Mouse (Mus musculus) intestine, embryonic 15.5 days (tissue): Measurements from ENCODE around the gene Nup210. TPM values are rescaled to one million over a fixed set of nuclear protein-coding genes. Genes with fewer than 3 reads are reported as not detected.

Source experiments
- ATAC-seq: fragments of 200-750 bp; cut with Nextera tagmentation; 2 replicates; pipeline ENCODE4 v1.8.0; 2017; ENCODE audit warnings: moderate TSS enrichment, moderate library complexity
- H3K27ac ChIP-seq: fragments of 300-500 bp; sonication (generic); 2 replicates; pipeline ENCODE4 v1.5.1; 2015; ENCODE audit warnings: mild to moderate bottlenecking, inconsistent platforms
- H3K27me3 ChIP-seq: fragments of 300-500 bp; sonication (generic); replicated peaks from 2 replicates; pipeline ENCODE4 v1.6.1; 2015; ENCODE audit warnings: inconsistent platforms
- H3K36me3 ChIP-seq: fragments of 300-500 bp; sonication (generic); 2 replicates; pipeline ENCODE4 v1.6.1; 2015; ENCODE audit warnings: inconsistent platforms
- H3K4me1 ChIP-seq: fragments of 300-500 bp; sonication (generic); replicated peaks from 2 replicates; pipeline ENCODE4 v1.6.1; 2015; ENCODE audit warnings: inconsistent platforms
- H3K4me2 ChIP-seq: fragments of 300-500 bp; sonication (generic); replicated peaks from 2 replicates; pipeline ENCODE4 v1.6.1; 2015; ENCODE audit warnings: mild to moderate bottlenecking, inconsistent platforms
- H3K4me3 ChIP-seq: fragments of 300-500 bp; sonication (generic); replicated peaks from 2 replicates; pipeline ENCODE4 v1.5.1; 2015; ENCODE audit warnings: inconsistent platforms
- H3K9ac ChIP-seq: fragments of 300-500 bp; sonication (generic); 2 replicates; pipeline ENCODE4 v1.6.1; 2015; ENCODE audit warnings: inconsistent platforms
- H3K9me3 ChIP-seq: fragments of 300-500 bp; sonication (generic); 2 replicates; pipeline ENCODE4 v1.6.1; 2016; ENCODE audit warnings: inconsistent platforms
- WGBS: fragments of 180-500 bp; shearing (Covaris S2); methylation state at CpG from one replicate; pipeline ENCODE4 v1.1.7; 2015; 5-methylcytosine and 5-hydroxymethylcytosine counted together
- polyA plus RNA-seq: library from polyadenylated mRNA; unstranded; fragments of >200 nt; fragmentation: Nextera tagmentation; extraction: Ambion mirVana; gene quantifications from 2 replicates; pipeline ENCODE4 v1.2.1, GENCODE M21; 2015

The Nup210 gene
- polyA plus RNA-seq, 1 experiment from 2014 or later, result 18.2 TPM

DNA sequence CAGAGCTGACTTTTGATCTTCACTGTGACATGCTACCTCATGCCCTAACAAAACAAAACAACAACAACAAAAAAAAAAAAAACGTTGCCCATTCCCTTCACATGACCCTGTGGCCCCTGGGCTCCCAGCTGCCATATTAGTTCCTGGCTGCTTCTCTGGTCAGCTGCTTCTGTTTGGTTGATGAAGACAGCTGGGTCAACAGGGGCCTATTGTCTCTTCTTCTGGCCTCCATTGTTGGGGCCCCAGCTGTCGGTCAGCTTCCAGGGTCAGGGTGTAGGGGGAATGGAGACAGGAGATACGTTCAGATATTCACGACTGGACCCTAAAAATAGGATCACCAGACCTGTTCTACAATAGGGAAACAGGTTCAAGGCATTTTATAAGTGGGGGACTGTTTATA lies 39.4 kb upstream of the Nup210 start:
- ATAC-seq, result peak; percentile 1; the same call in 1 of the 2 replicates
- Histone ChIP-seq H3K36me3 (no peaks in the 10 kb centered on the region), H3K27ac (no peak overlapping the region; the same call in 1 of the 2 replicates), H3K9me3 (no peaks in the 10 kb centered on the region), H3K4me2 (peak overlapping the region; percentile 87), H3K4me3 (peak overlapping the region; percentile 66; the same call in 1 of the 2 replicates), H3K9ac (no peak overlapping the region), H3K4me1 (peaks cover 29% of the 10 kb centered on the region), H3K27me3 (no peaks in the 10 kb centered on the region)
- WGBS, result 19% methylated on average over 4 of the region's 4 CpGs

DNA sequence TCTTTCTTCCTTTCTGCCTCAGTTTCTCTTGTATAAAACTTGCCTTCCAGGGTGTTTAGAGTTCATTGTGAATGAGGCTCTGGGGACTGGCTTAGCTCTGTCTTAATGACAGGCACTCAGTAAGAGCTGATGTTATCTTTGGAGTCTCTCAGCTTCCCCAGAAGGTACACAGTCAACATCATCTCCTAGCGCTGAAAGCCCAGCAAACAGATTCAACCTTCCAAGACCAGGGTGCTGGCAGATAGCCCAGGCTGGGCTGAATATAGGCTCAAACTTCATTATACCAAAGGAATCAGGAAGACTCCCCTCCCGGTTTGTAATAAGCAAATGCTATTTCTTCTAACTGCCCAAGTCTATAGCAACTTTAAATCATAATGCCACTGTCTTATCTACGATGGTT lies 38.7 kb upstream of the Nup210 start:
- 45% methylated on average over 3 of the region's 3 CpGs for WGBS
- ATAC-seq, result no peak
- no peak overlapping the region for H3K27ac ChIP-seq
- H3K4me3 ChIP-seq, result no peak overlapping the region
- H3K4me1 ChIP-seq, result peaks cover 26% of the 10 kb centered on the region
- H3K27me3 ChIP-seq, result no peaks in the 10 kb centered on the region
- no peak overlapping the region for H3K9ac ChIP-seq
- H3K9me3 ChIP-seq, result no peaks in the 10 kb centered on the region
- no peaks in the 10 kb centered on the region for H3K36me3 ChIP-seq
- H3K4me2 ChIP-seq, result no peak overlapping the region; the same call in 1 of the 2 replicates

DNA sequence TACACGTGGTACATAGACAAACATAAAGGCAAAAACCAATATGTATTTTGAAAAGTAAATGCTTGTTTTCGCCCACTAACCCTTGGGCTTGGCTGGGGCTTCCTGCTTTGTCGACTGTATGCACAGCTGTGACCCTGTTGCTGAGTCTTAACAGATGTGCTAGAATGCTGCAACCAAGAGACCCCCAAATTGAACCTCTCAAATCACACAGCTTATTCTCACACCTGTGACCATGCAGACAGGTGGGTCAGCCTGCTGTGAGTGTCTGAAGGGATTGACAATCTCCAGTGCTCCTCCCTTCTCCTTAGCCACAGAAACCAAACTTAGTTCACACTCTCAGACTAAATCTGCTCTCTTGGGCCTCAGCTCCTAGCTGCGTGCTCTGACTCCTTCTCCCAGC lies 38.1 kb upstream of the Nup210 start:
- 60% methylated on average over 4 of the region's 4 CpGs for WGBS
- no peaks in the 10 kb centered on the region for H3K36me3 ChIP-seq
- no peak for ATAC-seq

GRCm38 (mm10) chr6:91153549-91154064 lies 37.0 kb upstream of the Nup210 start:
- no peaks in the 10 kb centered on the region for H3K36me3 ChIP-seq
- H3K27me3 ChIP-seq, result no peaks in the 10 kb centered on the region
- no peak overlapping the region for H3K4me3 ChIP-seq
- H3K9ac ChIP-seq, result no peak overlapping the region
- peak overlapping the region; percentile 42 for H3K4me2 ChIP-seq
- no peaks in the 10 kb centered on the region for H3K9me3 ChIP-seq
- whole genome bisulfite sequencing, result 1% methylated on average over 10 of the region's 10 CpGs
- no peak overlapping the region for H3K27ac ChIP-seq
- ATAC-seq, result no peak; the same call in 1 of the 2 replicates
- peaks cover 22% of the 10 kb centered on the region for H3K4me1 ChIP-seq

More for the DNA sequence above, 38.1 kb upstream of the Nup210 start:
- H3K4me3 ChIP-seq, result no peak overlapping the region
- no peak overlapping the region for H3K9ac ChIP-seq
- H3K4me2 ChIP-seq, result no peak overlapping the region
- H3K4me1 ChIP-seq, result peaks cover 25% of the 10 kb centered on the region
- H3K9me3 ChIP-seq, result no peaks in the 10 kb centered on the region
- H3K27ac ChIP-seq, result no peak overlapping the region
- H3K27me3 ChIP-seq, result no peaks in the 10 kb centered on the region

DNA sequence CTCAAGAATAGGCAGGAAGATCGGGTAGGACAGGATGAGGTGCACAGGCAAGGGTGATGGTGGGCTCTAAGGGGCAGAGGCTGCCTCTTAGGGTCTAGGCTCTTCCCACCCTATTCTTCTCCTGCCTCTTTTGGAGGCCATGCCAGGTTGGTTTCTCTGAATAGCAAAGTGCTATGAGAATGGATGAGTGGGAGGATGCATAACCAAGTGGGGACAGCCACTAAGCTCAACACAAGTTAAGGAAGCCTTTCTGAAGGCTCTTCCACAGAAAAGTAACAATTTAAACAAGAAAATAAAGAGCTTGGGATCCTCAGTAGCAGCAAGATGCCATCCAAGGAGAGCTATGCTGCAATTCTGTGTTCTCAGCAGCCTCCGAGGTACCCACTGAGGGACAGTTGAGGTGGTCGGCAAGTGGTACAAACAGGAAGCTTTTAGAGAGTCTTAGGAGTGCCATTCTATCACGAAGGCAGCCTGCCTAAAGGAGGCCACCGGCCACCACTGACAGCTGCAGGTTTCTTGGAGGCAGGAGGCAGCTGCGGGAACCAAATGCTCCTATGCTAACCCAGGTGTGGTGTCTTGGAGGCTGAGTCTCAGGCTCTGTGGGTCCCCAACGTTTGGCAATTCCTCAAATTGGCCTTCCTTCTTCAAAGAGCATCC lies 36.4 kb upstream of the Nup210 start:
- Histone ChIP-seq H3K4me3 (no peak overlapping the region), H3K4me1 (peaks cover 20% of the 10 kb centered on the region), H3K9ac (no peak overlapping the region), H3K4me2 (peak overlapping the region; percentile 42), H3K36me3 (no peaks in the 10 kb centered on the region), H3K27ac (no peak overlapping the region), H3K9me3 (no peaks in the 10 kb centered on the region), H3K27me3 (no peaks in the 10 kb centered on the region)
- 38% methylated on average over 7 of the region's 7 CpGs for WGBS
- ATAC-seq, result no peak

GRCm38 (mm10) chr6:91147152-91147770 lies 30.6 kb upstream of the Nup210 start:
- no peak overlapping the region for H3K4me2 ChIP-seq
- H3K36me3 ChIP-seq, result no peaks in the 10 kb centered on the region
- no peak overlapping the region for H3K4me3 ChIP-seq
- H3K4me1 ChIP-seq, result no peaks in the 10 kb centered on the region
- WGBS, result 74% methylated on average over 2 of the region's 2 CpGs
- H3K9ac ChIP-seq, result no peak overlapping the region
- no peaks in the 10 kb centered on the region for H3K9me3 ChIP-seq
- no peak overlapping the region for H3K27ac ChIP-seq
- no peak for ATAC-seq
- no peaks in the 10 kb centered on the region for H3K27me3 ChIP-seq

DNA sequence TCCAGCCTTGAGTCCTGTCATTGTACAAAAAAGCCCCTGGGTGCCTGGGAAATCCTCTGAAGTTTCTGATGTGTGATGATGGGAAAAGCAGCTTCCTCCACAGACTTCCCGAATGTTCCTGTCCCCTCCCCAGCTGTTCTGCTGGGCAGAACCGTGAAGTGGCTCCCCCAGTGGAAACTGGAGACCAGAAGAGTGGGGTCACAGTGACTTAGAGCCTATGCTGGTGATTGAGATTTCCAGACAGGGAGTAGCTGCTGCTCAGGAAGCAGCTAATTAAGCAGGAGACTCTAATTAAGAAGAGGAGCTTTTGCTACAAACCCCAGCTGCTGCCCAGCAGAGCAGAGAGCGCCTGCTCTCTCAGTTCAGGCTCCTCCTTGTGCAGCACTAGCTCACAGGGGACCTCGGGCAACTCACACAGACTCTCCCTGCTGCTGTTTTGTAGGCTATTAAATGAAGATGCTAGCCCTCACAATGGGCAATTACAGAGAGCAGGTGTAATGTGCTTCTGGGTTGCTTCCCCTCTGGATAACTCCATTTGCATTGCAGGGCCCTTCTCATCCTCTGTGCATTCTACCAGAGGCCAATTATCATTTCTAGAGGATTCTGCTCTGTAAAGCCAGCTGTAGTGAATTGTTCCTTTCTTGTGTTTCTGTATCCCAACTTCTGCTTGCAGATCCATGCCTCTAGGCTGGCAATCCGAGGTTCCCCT lies 30.0 kb upstream of the Nup210 start:
- no peak overlapping the region for H3K9ac ChIP-seq
- no peaks in the 10 kb centered on the region for H3K4me1 ChIP-seq
- no peak for ATAC-seq
- no peaks in the 10 kb centered on the region for H3K27me3 ChIP-seq
- H3K4me2 ChIP-seq, result no peak overlapping the region
- H3K9me3 ChIP-seq, result no peaks in the 10 kb centered on the region
- no peak overlapping the region for H3K4me3 ChIP-seq
- H3K27ac ChIP-seq, result no peak overlapping the region
- no peaks in the 10 kb centered on the region for H3K36me3 ChIP-seq
- 51% methylated on average over 5 of the region's 5 CpGs for WGBS

DNA sequence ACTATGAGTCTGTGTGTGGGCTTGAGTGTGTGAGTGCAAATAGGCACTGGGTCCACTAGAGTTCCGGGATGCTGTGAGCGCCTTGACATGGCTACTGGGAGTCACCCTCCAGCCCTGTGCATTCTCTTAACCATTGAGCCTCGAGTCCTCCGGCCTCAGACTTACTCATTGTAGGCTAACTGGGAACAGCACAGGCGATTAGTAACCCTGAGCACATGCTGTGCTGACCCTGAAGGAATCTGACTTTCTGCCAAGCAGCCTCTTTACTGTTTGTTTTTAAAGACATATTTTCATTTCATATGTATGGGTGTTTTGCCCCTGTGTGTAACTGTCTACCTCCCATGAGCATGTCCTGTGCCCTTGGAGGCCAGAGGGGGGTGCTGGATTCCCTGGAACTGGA lies 28.9 kb upstream of the Nup210 start:
- H3K9ac ChIP-seq, result no peak overlapping the region
- no peaks in the 10 kb centered on the region for H3K27me3 ChIP-seq
- WGBS, result 81% methylated on average over 5 of the region's 5 CpGs
- no peaks in the 10 kb centered on the region for H3K9me3 ChIP-seq
- H3K4me2 ChIP-seq, result no peak overlapping the region
- ATAC-seq, result 0 out of 2 replicates have a peak, but pooled peaks have one; percentile 41
- H3K36me3 ChIP-seq, result no peaks in the 10 kb centered on the region
- no peak overlapping the region for H3K27ac ChIP-seq
- H3K4me1 ChIP-seq, result no peaks in the 10 kb centered on the region
- H3K4me3 ChIP-seq, result no peak overlapping the region

DNA sequence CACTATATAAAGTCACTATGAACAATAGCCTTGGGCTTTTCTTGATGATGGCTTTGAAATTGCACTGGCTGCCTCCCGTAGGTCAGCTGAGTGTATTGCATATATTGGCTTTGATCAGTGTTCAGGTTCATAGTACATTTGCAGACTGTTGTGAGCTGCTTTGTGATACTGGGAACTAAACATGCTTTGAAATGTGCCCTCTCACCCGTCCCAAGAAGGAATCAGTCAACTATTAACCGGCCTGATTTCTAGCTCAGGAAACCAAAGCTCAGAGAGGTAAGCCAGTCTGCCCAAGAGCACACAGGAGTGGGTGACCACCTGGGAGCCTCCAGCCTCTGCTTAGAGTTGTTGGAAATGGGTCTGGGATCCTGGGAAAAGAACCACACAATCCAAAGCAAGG lies 28.4 kb upstream of the Nup210 start:
- WGBS, result 57% methylated on average over 3 of the region's 3 CpGs
- no peaks in the 10 kb centered on the region for H3K9me3 ChIP-seq
- H3K4me3 ChIP-seq, result no peak overlapping the region
- no peaks in the 10 kb centered on the region for H3K36me3 ChIP-seq
- H3K9ac ChIP-seq, result no peak overlapping the region
- H3K4me1 ChIP-seq, result no peaks in the 10 kb centered on the region
- ATAC-seq, result peak; percentile 55
- H3K4me2 ChIP-seq, result no peak overlapping the region
- no peak overlapping the region for H3K27ac ChIP-seq
- H3K27me3 ChIP-seq, result no peaks in the 10 kb centered on the region

DNA sequence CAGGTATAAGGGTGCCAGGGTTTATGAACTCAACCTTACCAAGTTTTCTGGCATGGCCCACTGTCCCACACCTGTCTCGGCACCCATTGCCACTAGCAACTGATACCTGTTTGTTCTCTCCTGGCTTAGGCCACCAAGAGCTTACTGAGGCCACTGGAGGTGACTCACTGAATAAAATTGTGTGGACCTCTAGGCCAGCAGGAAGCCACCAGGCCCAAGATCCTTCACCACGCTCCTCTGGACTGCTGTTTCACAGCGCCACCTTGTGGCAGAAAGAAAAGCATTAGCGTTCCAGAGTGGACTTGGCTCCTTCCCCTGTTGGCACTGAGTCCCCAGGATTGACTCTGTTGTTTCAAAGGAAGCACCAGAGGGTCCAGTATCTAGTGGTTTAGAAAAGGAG lies 23.2 kb upstream of the Nup210 start:
- 25% methylated on average over 4 of the region's 4 CpGs for WGBS
- Histone ChIP-seq H3K4me3 (no peak overlapping the region), H3K4me1 (no peaks in the 10 kb centered on the region), H3K27ac (no peak overlapping the region), H3K9me3 (no peaks in the 10 kb centered on the region), H3K36me3 (no peaks in the 10 kb centered on the region), H3K9ac (no peak overlapping the region), H3K27me3 (no peaks in the 10 kb centered on the region), H3K4me2 (no peak overlapping the region)
- peak; percentile 61; the same call in 1 of the 2 replicates for ATAC-seq

DNA sequence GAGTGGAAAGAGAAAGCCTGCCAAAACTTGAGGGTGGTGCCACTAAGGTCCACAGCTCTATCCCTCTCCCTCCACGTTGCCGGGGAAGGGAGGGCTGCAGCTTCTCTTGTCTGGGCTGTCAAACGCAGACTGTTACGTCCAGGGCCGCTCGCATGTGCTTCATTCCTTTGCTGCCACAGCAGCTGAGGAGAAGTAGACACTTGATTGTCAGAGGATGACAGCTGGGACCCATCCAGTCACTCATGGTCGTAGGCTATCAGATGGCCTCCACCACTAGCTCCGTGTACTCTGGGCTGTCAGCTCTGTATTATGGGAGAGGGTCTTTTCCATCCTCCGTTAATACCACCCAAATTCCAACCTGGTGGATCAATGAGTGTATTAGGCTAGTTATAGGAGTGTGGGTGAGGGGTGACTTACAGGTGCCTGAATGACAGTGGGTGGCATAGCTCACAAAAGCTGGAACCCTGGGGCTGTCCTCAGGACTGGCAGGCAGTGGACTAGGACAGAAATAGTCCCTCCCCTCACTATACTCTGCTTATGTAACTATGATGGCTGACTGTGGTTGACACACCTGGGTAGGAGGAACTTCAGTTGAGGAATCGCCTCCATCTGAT lies 20.8 kb upstream of the Nup210 start:
- Histone ChIP-seq H3K36me3 (no peaks in the 10 kb centered on the region), H3K9ac (no peak overlapping the region), H3K4me3 (no peak overlapping the region), H3K4me2 (no peak overlapping the region), H3K9me3 (no peaks in the 10 kb centered on the region), H3K27ac (no peak overlapping the region), H3K4me1 (no peaks in the 10 kb centered on the region), H3K27me3 (no peaks in the 10 kb centered on the region)
- ATAC-seq, result no peak
- 74% methylated on average over 10 of the region's 10 CpGs for WGBS

DNA sequence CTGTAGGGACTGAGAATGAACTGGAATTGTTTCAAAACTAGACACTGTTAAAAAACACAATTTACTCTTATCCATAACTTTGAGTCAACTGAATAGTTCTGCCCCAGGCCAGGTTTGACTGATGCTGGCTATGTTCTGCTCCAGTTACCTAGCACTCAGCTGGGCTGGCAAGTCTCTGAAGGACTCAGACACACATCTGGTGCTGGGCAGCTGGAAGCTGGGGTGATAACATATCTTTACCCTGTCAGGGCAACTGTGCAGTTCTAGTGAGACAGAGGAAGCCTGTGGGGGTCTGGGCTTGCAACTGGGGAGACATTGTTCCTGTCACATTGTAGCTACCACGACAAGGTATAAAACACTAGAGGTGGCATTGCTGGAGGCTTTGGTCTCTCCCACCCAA lies 14.2 kb upstream of the Nup210 start:
- H3K9me3 ChIP-seq, result no peaks in the 10 kb centered on the region
- no peak overlapping the region for H3K4me3 ChIP-seq
- no peaks in the 10 kb centered on the region for H3K4me1 ChIP-seq
- no peak overlapping the region for H3K9ac ChIP-seq
- no peaks in the 10 kb centered on the region for H3K36me3 ChIP-seq
- 48% methylated on average over 1 of the region's 1 CpGs for WGBS
- H3K27ac ChIP-seq, result no peak overlapping the region
- H3K4me2 ChIP-seq, result no peak overlapping the region
- ATAC-seq, result no peak
- no peaks in the 10 kb centered on the region for H3K27me3 ChIP-seq
